Mouse (Mus musculus) embryonic facial prominence, embryonic 15.5 days (tissue): ENCODE measurements around the gene Rnf2. TPM values are rescaled to one million over a fixed set of nuclear protein-coding genes. Genes with fewer than 3 reads are reported as not detected.

ENCODE experiments used
- ATAC-seq: fragments of 200-750 bp; cut with Nextera tagmentation; 2 replicates; pipeline ENCODE4 v1.8.0; 2017; ENCODE audit warnings: low read depth, moderate TSS enrichment; ENCODE audit not compliant: insufficient number of reproducible peaks, low FRiP score, low TSS enrichment
- H3K27ac ChIP-seq: fragments of 300-500 bp; sonication (generic); replicated peaks from 2 replicates; pipeline ENCODE4 v1.5.1; 2015; ENCODE audit warnings: mild to moderate bottlenecking, inconsistent platforms
- H3K27me3 ChIP-seq: fragments of 300-500 bp; sonication (generic); 2 replicates; pipeline ENCODE4 v1.6.1; 2015; ENCODE audit warnings: inconsistent platforms
- H3K36me3 ChIP-seq: fragments of 300-500 bp; sonication (generic); 2 replicates; pipeline ENCODE4 v1.6.1; 2015; ENCODE audit warnings: mild to moderate bottlenecking, inconsistent platforms
- H3K4me1 ChIP-seq: fragments of 300-500 bp; sonication (generic); 2 replicates; pipeline ENCODE4 v1.6.1; 2015; ENCODE audit warnings: inconsistent platforms
- H3K4me2 ChIP-seq: fragments of 300-500 bp; sonication (generic); replicated peaks from 2 replicates; pipeline ENCODE4 v1.6.1; 2015; ENCODE audit warnings: mild to moderate bottlenecking, inconsistent platforms
- H3K4me3 ChIP-seq: fragments of 300-500 bp; sonication (generic); replicated peaks from 2 replicates; pipeline ENCODE4 v1.5.1; 2015; ENCODE audit warnings: mild to moderate bottlenecking, inconsistent platforms
- H3K9ac ChIP-seq: fragments of 300-500 bp; sonication (generic); 2 replicates; pipeline ENCODE4 v1.6.1; 2015; ENCODE audit warnings: inconsistent platforms
- H3K9me3 ChIP-seq: fragments of 300-500 bp; sonication (generic); replicated peaks from 2 replicates; pipeline ENCODE4 v1.6.1; 2016; ENCODE audit warnings: inconsistent platforms
- WGBS: fragments of 180-500 bp; shearing (Covaris S2); methylation state at CpG from one replicate; pipeline ENCODE4 v1.1.7; 2015; 5-methylcytosine and 5-hydroxymethylcytosine counted together
- microRNA-seq: library from miRNA; unstranded; fragments of <30 nt; microRNA quantifications from one replicate; pipeline ENCODE4, GENCODE M21; 2016; ENCODE audit warnings: borderline number of aligned reads
- polyA plus RNA-seq: library from polyadenylated mRNA; unstranded; fragments of >200 nt; fragmentation: Nextera tagmentation; extraction: Ambion mirVana; gene quantifications from 2 replicates; pipeline ENCODE4 v1.2.1, GENCODE M21; 2015

Gene Rnf2
- polyA plus RNA-seq, 1 experiment from 2014 or later = 80.1 TPM

- Histone ChIP-seq H3K4me3 (no peak overlapping the region), H3K27ac (no peak overlapping the region), H3K36me3 (peaks cover 48% of the 10 kb centered on the region), H3K4me2 (no peak overlapping the region), H3K9me3 (no peaks in the 10 kb centered on the region), H3K4me1 (no peaks in the 10 kb centered on the region), H3K27me3 (no peaks in the 10 kb centered on the region), H3K9ac (no peak overlapping the region)
- 90% methylated on average over 6 of the region's 6 CpGs for WGBS
- ATAC-seq = no peak
Measured at GRCm38 (mm10) chr1:151435431-151435830, 65.3 kb downstream of the Rnf2 start.

- Histone ChIP-seq H3K4me1 (peaks cover 14% of the 10 kb centered on the region), H3K27me3 (no peaks in the 10 kb centered on the region), H3K9ac (peak overlapping the region; percentile 92), H3K36me3 (peaks cover 2% of the 10 kb centered on the region; the same call in 1 of the 2 replicates), H3K4me2 (peak overlapping the region; percentile 46), H3K27ac (peak overlapping the region; percentile 96), H3K4me3 (peak overlapping the region; percentile 94), H3K9me3 (no peaks in the 10 kb centered on the region)
- no peak for ATAC-seq
- WGBS = 25% methylated on average over 9 of the region's 9 CpGs
Measured at GRCm38 (mm10) chr1:151429316-151429715, 71.4 kb downstream of the Rnf2 start.

GRCm38 (mm10) chr1:151428263-151429221 is 72.2 kb downstream of the Rnf2 start, which contains the start of the genes Swt1 and Trmt1l:
Gene Swt1, minus strand, starts transcription at chr1:151428455.
Gene Trmt1l, plus strand, starts transcription at chr1:151428542.
- peak within 1 kb of the TSS; percentile 96 for H3K27ac ChIP-seq
- ATAC-seq = peak; percentile 100
- H3K4me3 ChIP-seq = peak within 1 kb of the TSS; percentile 94
- H3K9ac ChIP-seq = peak within 1 kb of the TSS; percentile 92
- H3K4me2 ChIP-seq = peak within 1 kb of the TSS; percentile 54
- no peaks in the 10 kb centered on the region for H3K9me3 ChIP-seq
- H3K4me1 ChIP-seq = peaks cover 14% of the 10 kb centered on the region
- H3K27me3 ChIP-seq = no peaks in the 10 kb centered on the region
- H3K36me3 ChIP-seq = no peaks in the 10 kb centered on the region
- under 1% methylated on average over 74 of the region's 74 CpGs for whole genome bisulfite sequencing

- no peaks in the 10 kb centered on the region for H3K27me3 ChIP-seq
- under 1% methylated on average over 26 of the region's 26 CpGs for WGBS
- peak overlapping the region; percentile 94 for H3K4me3 ChIP-seq
- H3K9ac ChIP-seq = peak overlapping the region; percentile 80
- H3K36me3 ChIP-seq = no peaks in the 10 kb centered on the region
- H3K4me2 ChIP-seq = peak overlapping the region; percentile 54
- no peaks in the 10 kb centered on the region for H3K9me3 ChIP-seq
- H3K27ac ChIP-seq = peak overlapping the region; percentile 74
- peaks cover 14% of the 10 kb centered on the region for H3K4me1 ChIP-seq
- ATAC-seq = peak; percentile 61
Measured at GRCm38 (mm10) chr1:151427888-151428262, 72.9 kb downstream of the Rnf2 start.

GRCm38 (mm10) chr1:151426947-151427600 is 73.7 kb downstream of the Rnf2 start:
- Histone ChIP-seq H3K9ac (peak overlapping the region; percentile 80; the same call in 1 of the 2 replicates), H3K4me2 (peak overlapping the region; percentile 54), H3K4me1 (peaks cover 14% of the 10 kb centered on the region), H3K4me3 (peak overlapping the region; percentile 94), H3K27ac (no peak overlapping the region), H3K27me3 (no peaks in the 10 kb centered on the region), H3K36me3 (peaks cover 4% of the 10 kb centered on the region; the same call in 1 of the 2 replicates), H3K9me3 (no peaks in the 10 kb centered on the region)
- ATAC-seq = no peak
- 23% methylated on average over 7 of the region's 7 CpGs for WGBS

GRCm38 (mm10) chr1:151422178-151422577 is 78.6 kb downstream of the Rnf2 start:
- Histone ChIP-seq H3K36me3 (peaks cover 32% of the 10 kb centered on the region), H3K4me3 (no peak overlapping the region), H3K9me3 (no peaks in the 10 kb centered on the region), H3K27me3 (no peaks in the 10 kb centered on the region), H3K4me1 (peaks cover 6% of the 10 kb centered on the region), H3K27ac (no peak overlapping the region), H3K9ac (no peak overlapping the region), H3K4me2 (no peak overlapping the region)
- ATAC-seq = no peak
- WGBS = 81% methylated on average over 3 of the region's 3 CpGs

GRCm38 (mm10) chr1:151409827-151410226 is 90.9 kb downstream of the Rnf2 start:
- no peaks in the 10 kb centered on the region for H3K27me3 ChIP-seq
- H3K4me1 ChIP-seq = 0 out of 2 replicates have a peak, but pooled peaks cover 4% of the 10 kb centered on the region
- no peak overlapping the region for H3K4me3 ChIP-seq
- peak overlapping the region; percentile 68 for H3K27ac ChIP-seq
- no peak overlapping the region for H3K9ac ChIP-seq
- H3K4me2 ChIP-seq = no peak overlapping the region
- H3K36me3 ChIP-seq = peaks cover 26% of the 10 kb centered on the region; the same call in 1 of the 2 replicates
- 32% methylated on average over 3 of the region's 3 CpGs for WGBS
- ATAC-seq = no peak; the same call in 1 of the 2 replicates
- no peaks in the 10 kb centered on the region for H3K9me3 ChIP-seq

Small RNA genes lying within 50 kb of the gene (microRNA-seq; reads per million reads assigned to microRNA genes)
- gene Mir7682 = not detected

Other genes with a start within 250 kb of the Rnf2 start
- gene Ivns1abp, start 156.5 kb downstream of the Rnf2 start, polyA plus RNA-seq = 256 and 268 TPM in 2 replicates
- gene Swt1, start 72.5 kb downstream of the Rnf2 start, polyA plus RNA-seq = 24.2 and 26.7 TPM in 2 replicates
- 44.9 and 48.2 TPM in 2 replicates for gene Trmt1l, start 72.4 kb downstream of the Rnf2 start, polyA plus RNA-seq
- 18.9 and 22.0 TPM in 2 replicates for gene Fam129a, start 70.2 kb upstream of the Rnf2 start, polyA plus RNA-seq